Mouse (Mus musculus) ES-Bruce4 (cell line): ENCODE measurements around the gene Man2a2. TPM values are rescaled to one million over a fixed set of nuclear protein-coding genes. Genes with fewer than 3 reads are reported as not detected.

Source experiments
- H3K27ac ChIP-seq: 2 replicates; pipeline ENCODE4 v1.5.1; 2012; ENCODE audit warnings: low read length, inconsistent platforms; ENCODE audit not compliant: insufficient read depth
- H3K27me3 ChIP-seq: 2 replicates; pipeline ENCODE4 v1.6.1; 2012; ENCODE audit warnings: mild to moderate bottlenecking, low read length, inconsistent platforms; ENCODE audit not compliant: control insufficient read depth, poor library complexity, insufficient read depth, severe bottlenecking
- H3K36me3 ChIP-seq: 2 replicates; pipeline ENCODE4 v1.6.1; 2012; ENCODE audit warnings: inconsistent platforms, mild to moderate bottlenecking, low read length, moderate library complexity; ENCODE audit not compliant: control insufficient read depth, poor library complexity, insufficient read depth, severe bottlenecking
- H3K4me1 ChIP-seq: one replicate; pipeline ENCODE4 v1.8.1; 2011; ENCODE audit warnings: low read length; ENCODE audit not compliant: control insufficient read depth, insufficient read depth
- H3K4me3 ChIP-seq: 2 replicates; pipeline ENCODE4 v1.5.1; 2011; ENCODE audit warnings: low read depth, mild to moderate bottlenecking, low read length
- H3K9ac ChIP-seq: 2 replicates; pipeline ENCODE4 v1.6.1; 2012; ENCODE audit warnings: low read depth, mild to moderate bottlenecking, inconsistent platforms; ENCODE audit not compliant: poor library complexity, severe bottlenecking
- H3K9me3 ChIP-seq: replicated peaks from 2 replicates; pipeline ENCODE4 v1.6.1; 2012; ENCODE audit warnings: mild to moderate bottlenecking, low read length, inconsistent platforms; ENCODE audit not compliant: control insufficient read depth, poor library complexity, insufficient read depth, severe bottlenecking
- CTCF ChIP-seq: IDR thresholded peaks from one replicate; pipeline ENCODE4 v1.8.1; 2011; ENCODE audit warnings: low read depth, low read length
- EP300 ChIP-seq: IDR thresholded peaks from 2 replicates; pipeline ENCODE4 v1.6.1; 2011; ENCODE audit warnings: low read depth, low read length; ENCODE audit not compliant: insufficient read depth
- POLR2A ChIP-seq: IDR thresholded peaks from one replicate; pipeline ENCODE4 v1.8.1; 2011; ENCODE audit warnings: low read length; ENCODE audit not compliant: insufficient read depth
- polyA plus RNA-seq: library from polyadenylated mRNA; stranded (reverse); fragments of >200 nt; gene quantifications from 2 replicates; pipeline ENCODE4 v1.2.4, GENCODE M21; 2011; ENCODE audit warnings: low read depth; ENCODE audit not compliant: missing spikeins, insufficient read depth, insufficient read length

Man2a2 gene
- polyA plus RNA-seq, 1 experiment: 18.1 TPM

DNA sequence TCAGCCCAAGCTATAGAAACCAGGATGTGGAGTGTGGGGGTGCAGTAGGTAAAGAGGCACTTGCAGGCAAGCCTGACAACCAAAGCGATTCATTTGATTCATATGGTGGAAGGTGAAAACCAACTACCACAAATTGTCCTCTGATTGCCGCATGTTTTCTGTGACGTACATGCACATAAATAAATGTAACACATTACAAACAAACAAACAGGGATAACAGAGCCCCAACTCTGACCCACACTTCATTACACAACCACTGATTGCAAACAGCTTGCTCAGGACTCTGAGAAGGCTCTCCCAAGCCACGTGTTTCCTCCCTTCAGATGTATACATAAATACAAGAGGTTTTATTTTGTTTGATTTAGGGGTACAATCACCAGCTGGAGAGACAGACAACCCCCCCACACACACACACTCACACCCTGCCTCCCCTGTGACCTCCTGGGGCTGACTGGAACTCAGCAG, 1.2 kb downstream of the Man2a2 start:
- TF ChIP-seq POLR2A (no peak), CTCF (no peak), EP300 (no peak)
- no peaks in the 10 kb centered on the region for H3K4me1 ChIP-seq
- no peaks in the 10 kb centered on the region for H3K36me3 ChIP-seq
- peak overlapping the region; percentile 91 for H3K9ac ChIP-seq
- no peaks in the 10 kb centered on the region for H3K9me3 ChIP-seq
- no peaks in the 10 kb centered on the region for H3K27me3 ChIP-seq
- peak overlapping the region; percentile 62 for H3K4me3 ChIP-seq
- no peak overlapping the region for H3K27ac ChIP-seq

DNA sequence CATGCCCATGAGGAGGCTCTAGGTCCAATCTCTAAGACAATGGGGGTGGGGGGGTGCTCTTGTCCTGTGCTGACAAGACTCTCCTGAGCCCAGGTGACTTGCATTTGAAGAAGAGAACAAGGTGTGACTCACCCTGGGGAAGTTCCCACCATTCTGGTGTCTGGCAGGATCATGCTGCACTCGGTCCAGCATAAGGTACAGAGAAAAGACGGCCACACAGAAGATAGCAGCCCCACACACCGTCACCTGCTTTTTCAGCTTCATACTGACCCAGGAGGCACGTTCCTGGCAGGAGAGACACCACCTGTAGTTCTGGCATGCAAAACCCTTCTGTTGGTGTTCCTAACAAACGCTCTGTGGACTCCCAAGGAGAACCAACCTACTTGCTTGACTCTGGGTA, 1.7 kb downstream of the Man2a2 start:
- H3K9ac ChIP-seq: no peak overlapping the region
- H3K4me3 ChIP-seq: no peak overlapping the region
- no peaks in the 10 kb centered on the region for H3K9me3 ChIP-seq
- no peaks in the 10 kb centered on the region for H3K27me3 ChIP-seq
- TF ChIP-seq CTCF (no peak), POLR2A (no peak)
- no peak overlapping the region for H3K27ac ChIP-seq
- H3K4me1 ChIP-seq: no peaks in the 10 kb centered on the region
- H3K36me3 ChIP-seq: no peaks in the 10 kb centered on the region

DNA sequence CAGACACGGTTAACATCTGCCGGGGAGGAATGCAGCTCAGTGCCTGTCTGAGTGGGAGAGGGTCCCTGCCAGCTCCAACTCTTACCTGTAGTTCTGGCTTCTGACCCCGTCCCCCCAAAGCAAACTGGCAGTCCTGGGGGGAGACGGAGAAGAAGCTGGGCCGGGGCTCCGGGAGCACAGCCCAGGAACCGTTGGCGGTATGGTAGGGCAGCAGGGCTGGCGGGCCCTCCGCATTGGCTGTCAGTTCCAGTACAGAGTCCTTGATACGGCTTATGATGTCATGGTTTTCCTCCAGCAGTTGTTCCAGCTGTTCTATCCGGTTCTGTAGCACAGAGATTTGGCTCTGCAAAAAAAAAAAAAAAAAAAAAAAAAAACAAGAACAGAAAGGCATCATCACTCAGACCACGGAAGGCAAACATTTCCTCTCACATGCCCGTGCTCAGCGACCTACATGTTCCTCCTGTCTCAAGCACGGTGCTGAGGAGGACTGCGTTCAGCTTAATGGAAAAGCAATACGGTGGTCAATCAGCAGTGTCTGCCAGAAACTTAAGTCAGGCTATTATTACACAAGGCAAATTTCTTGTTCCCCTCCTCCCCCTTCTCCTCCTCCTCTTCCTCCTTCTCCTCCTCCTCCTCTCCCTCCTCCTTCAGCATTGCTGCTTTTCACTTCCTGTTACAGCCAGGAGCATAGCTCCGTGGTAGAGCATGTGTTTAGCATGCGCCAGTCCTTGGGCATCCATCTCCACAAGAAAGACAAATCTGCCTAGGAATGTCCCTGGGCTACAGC, 2.3 kb downstream of the Man2a2 start:
- Histone ChIP-seq H3K4me1 (no peaks in the 10 kb centered on the region), H3K36me3 (no peaks in the 10 kb centered on the region), H3K4me3 (no peak overlapping the region), H3K27ac (no peak overlapping the region), H3K9me3 (no peaks in the 10 kb centered on the region), H3K27me3 (no peaks in the 10 kb centered on the region), H3K9ac (no peak overlapping the region)
- TF ChIP-seq EP300: no peak
- no peak for TF ChIP-seq CTCF
- TF ChIP-seq POLR2A: no peak

DNA sequence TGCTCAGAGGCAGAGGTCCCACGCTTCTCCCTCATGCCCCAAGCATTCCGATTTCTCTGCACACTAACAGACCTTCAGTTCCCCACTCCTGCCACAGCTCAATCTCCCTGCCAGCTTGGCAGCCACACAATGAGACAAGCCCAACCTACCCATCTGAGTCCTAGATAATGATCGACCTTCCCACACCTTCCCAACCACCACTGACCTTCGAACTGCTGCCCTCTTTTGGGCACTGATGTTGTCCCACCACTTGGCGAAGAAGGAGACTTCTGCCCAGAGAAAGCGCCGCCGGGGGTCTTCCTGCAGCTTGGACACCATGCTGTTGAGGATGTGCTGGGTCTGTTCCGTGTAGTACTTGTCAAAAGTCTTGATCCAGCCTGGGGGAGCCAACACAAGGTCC, 3.2 kb downstream of the Man2a2 start:
- Histone ChIP-seq H3K4me1 (no peaks in the 10 kb centered on the region), H3K36me3 (no peaks in the 10 kb centered on the region), H3K9ac (no peak overlapping the region), H3K9me3 (no peaks in the 10 kb centered on the region), H3K4me3 (no peak overlapping the region), H3K27me3 (no peaks in the 10 kb centered on the region), H3K27ac (no peak overlapping the region)
- TF ChIP-seq EP300 (no peak), POLR2A (no peak), CTCF (no peak)

DNA sequence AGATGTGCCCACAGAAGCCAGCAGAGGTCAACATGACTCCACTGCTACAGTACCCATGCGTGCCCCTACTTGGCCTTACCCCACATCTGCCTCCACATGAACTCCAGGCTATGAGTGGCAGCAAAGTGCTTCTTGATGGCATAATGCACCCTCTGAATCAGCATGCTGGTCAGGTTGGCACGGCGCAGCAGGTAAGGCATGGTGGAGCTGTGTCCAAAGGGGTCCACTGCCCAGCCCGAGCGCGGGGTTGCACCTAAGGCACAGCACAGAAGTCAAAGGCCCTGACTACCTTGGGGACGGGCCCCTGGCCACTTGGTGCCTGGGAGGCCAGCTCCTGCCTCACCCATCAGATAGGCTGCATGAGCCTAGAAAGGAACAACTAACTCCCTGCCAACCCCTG, 3.9 kb downstream of the Man2a2 start:
- Histone ChIP-seq H3K4me1 (no peaks in the 10 kb centered on the region), H3K9ac (no peak overlapping the region), H3K36me3 (no peaks in the 10 kb centered on the region), H3K27ac (no peak overlapping the region), H3K4me3 (no peak overlapping the region), H3K27me3 (no peaks in the 10 kb centered on the region), H3K9me3 (no peaks in the 10 kb centered on the region)
- TF ChIP-seq POLR2A (no peak), CTCF (no peak)

DNA sequence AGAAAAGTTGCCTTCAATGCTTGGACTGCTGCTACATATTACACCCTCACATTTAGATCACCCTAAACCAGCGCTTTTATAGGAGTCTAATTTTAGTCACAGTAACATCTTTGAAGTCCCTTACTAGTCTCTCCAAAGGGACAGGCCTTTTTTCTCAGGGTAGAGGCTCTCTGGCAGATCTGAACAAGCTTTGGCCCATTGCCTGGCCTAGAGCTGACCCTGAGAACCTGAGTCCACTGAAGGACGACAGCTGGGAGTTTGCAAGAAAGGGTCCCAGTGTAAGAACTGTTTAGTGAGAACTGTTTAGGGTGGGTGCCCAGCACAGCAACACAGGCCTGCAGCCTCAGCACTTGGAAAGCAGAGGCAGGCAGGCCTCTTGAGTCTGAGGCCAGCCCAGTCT, 5.4 kb downstream of the Man2a2 start:
- H3K9me3 ChIP-seq: no peaks in the 10 kb centered on the region
- no peaks in the 10 kb centered on the region for H3K27me3 ChIP-seq
- no peaks in the 10 kb centered on the region for H3K4me1 ChIP-seq
- H3K36me3 ChIP-seq: no peaks in the 10 kb centered on the region
- no peak overlapping the region for H3K9ac ChIP-seq
- no peak overlapping the region for H3K4me3 ChIP-seq
- no peak overlapping the region for H3K27ac ChIP-seq
- TF ChIP-seq POLR2A: no peak
- no peak for TF ChIP-seq EP300
- TF ChIP-seq CTCF: no peak
